Mouse (Mus musculus): Measurements from ENCODE around the gene Gpld1. TPM values are rescaled to one million over a fixed set of nuclear protein-coding genes. Genes with fewer than 3 reads are reported as not detected.

Gpld1 gene
- total and polyA plus RNA-seq, 3 experiments, result 0.01 to 0.22 TPM; not detected in 1

DNA sequence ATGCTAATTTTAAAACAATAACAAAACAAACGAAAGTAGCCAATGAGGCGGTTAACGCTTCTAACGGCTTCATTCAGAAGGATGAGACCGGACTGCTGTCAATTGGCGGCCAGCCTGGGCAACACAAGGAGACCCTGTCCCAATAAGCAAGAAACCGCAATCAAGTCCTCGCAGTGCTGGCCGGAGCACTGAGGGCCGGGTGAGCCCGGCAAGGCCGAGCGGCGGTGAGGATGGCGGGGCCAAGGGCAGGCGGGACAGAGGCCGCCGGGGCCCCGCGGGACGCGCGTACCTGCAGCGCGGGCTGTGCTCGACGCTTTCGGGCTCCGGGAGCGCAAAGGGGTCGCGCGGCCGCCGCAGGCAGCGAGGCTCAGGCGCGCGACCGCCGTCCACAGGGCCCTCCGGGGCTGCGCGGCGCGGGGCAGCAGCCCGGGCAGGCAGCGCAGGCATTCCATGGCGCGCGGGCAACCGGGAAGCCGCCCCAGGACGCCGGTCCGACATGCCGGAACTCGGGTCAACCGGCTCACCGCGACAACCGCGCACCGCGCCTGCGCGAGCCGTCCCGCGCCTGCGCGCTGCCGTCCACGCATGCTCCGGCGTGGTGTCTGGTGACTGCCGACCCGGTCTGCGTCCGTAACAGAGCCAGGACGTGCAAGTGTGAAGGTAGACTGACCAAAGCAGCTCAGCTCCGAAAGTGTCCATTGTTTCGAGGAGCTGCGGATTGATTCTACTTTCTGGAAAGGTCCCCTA, 77.0 kb downstream of the Gpld1 start, which contains the start of gene Mrs2:
TSS of gene Mrs2 (minus strand) at position 587 of the 747 bp plus-strand sequence.
- TF ChIP-seq GATA1 (IDR thresholded peaks at IDR 0.05; ENCODE audit: borderline replicate concordance, low read length), result no peak
- TF ChIP-seq GATA2 (IDR thresholded peaks at IDR 0.05; ENCODE audit: borderline replicate concordance, low read depth, low read length), result no peak
- no peak for TF ChIP-seq POLR2AphosphoS5 (IDR thresholded peaks at IDR 0.05; ENCODE audit: insufficient replicate concordance, low read depth, low read length)
- no peak for TF ChIP-seq CTCF (IDR thresholded peaks at IDR 0.05; ENCODE audit: low read depth, low read length)
- peak; percentile 68 for ATAC-seq (ENCODE audit: extremely low read depth, insufficient number of reproducible peaks, low FRiP score, poor library complexity, severe bottlenecking)
- no peaks in the 10 kb centered on the region for H3K9me3 ChIP-seq (replicated peaks)
- peaks cover 34% of the 10 kb centered on the region for H3K4me1 ChIP-seq (ENCODE audit: insufficient read depth, low read depth, low read length)
- H3K36me3 ChIP-seq (replicated peaks), result peaks cover 29% of the 10 kb centered on the region
- H3K4me3 ChIP-seq (ENCODE audit: low read depth, low read length), result peak within 1 kb of the TSS; percentile 91
- H3K27me3 ChIP-seq (ENCODE audit: insufficient read depth, low read length), result no peaks in the 10 kb centered on the region
- DNase-seq (ENCODE audit: low spot score), result peak; percentile 83

DNA sequence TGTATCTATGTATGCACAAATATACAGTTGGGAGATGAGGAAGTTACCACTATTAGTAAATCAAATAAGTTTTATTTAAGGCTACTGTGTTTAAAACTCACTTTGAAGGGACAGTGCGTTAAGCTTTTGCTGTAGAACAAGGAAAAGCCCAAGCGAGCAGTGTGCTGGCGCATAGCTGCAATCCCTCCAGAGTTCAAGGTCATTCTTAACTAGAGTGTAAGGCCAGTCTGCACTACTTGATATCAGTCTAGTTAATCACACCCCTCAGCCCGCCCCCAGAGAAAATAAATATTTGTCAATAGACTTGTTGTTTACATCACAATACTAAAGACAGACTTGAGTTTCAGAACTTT, 77.6 kb downstream of the Gpld1 start:
- DNase-seq (ENCODE audit: low spot score) (no peak), ATAC-seq (ENCODE audit: extremely low read depth, insufficient number of reproducible peaks, low FRiP score, poor library complexity, severe bottlenecking) (no peak)
- Histone ChIP-seq H3K9me3 (replicated peaks) (no peaks in the 10 kb centered on the region), H3K4me1 (ENCODE audit: insufficient read depth, low read depth, low read length) (peaks cover 34% of the 10 kb centered on the region), H3K4me3 (ENCODE audit: low read depth, low read length) (peak overlapping the region; percentile 91), H3K27me3 (ENCODE audit: insufficient read depth, low read length) (no peaks in the 10 kb centered on the region), H3K36me3 (replicated peaks) (peaks cover 29% of the 10 kb centered on the region)
- no peak for TF ChIP-seq TAL1 (conservative IDR thresholded peaks at IDR 0.05; ENCODE audit: low read depth, low read length)
- no peak for TF ChIP-seq POLR2AphosphoS5 (IDR thresholded peaks at IDR 0.05; ENCODE audit: insufficient replicate concordance, low read depth, low read length)
- no peak for TF ChIP-seq GATA1 (IDR thresholded peaks at IDR 0.05; ENCODE audit: borderline replicate concordance, low read length)
- TF ChIP-seq GATA2 (IDR thresholded peaks at IDR 0.05; ENCODE audit: borderline replicate concordance, low read depth, low read length), result no peak
- no peak for TF ChIP-seq CTCF (IDR thresholded peaks at IDR 0.05; ENCODE audit: low read depth, low read length)

DNA sequence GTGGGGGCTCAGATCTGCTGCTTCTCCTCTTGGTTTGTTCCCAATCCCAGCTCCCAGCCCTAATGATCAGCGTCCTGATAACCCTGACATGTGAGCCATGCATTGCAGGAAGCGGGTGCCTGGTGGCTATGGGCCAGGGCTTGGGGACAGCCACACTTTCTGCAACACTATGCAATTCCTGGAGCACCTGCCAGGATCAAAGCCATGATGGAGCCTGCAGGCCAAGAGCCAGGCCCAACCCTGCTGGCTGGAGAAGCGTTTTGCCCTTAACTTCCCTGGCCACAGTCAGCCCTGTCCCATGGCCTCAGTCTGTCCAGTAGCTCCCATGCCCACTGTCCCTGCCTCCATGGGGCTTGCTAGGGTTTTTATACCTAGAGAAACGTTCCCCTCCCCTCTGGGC, 79.4 kb downstream of the Gpld1 start:
- Histone ChIP-seq H3K4me3 (ENCODE audit: low read depth, low read length) (no peak overlapping the region), H3K27me3 (ENCODE audit: insufficient read depth, low read length) (peaks cover 3% of the 10 kb centered on the region; the same call in 1 of the 2 replicates), H3K9me3 (replicated peaks) (no peaks in the 10 kb centered on the region), H3K4me1 (ENCODE audit: insufficient read depth, low read depth, low read length) (peaks cover 27% of the 10 kb centered on the region), H3K36me3 (replicated peaks) (peaks cover 13% of the 10 kb centered on the region)
- ATAC-seq (ENCODE audit: extremely low read depth, insufficient number of reproducible peaks, low FRiP score, poor library complexity, severe bottlenecking) (no peak), DNase-seq (ENCODE audit: low spot score) (no peak)
- TF ChIP-seq TAL1 (conservative IDR thresholded peaks at IDR 0.05; ENCODE audit: low read depth, low read length) (no peak), GATA2 (IDR thresholded peaks at IDR 0.05; ENCODE audit: borderline replicate concordance, low read depth, low read length) (no peak), CTCF (IDR thresholded peaks at IDR 0.05; ENCODE audit: low read depth, low read length) (no peak), POLR2AphosphoS5 (IDR thresholded peaks at IDR 0.05; ENCODE audit: insufficient replicate concordance, low read depth, low read length) (no peak), GATA1 (IDR thresholded peaks at IDR 0.05; ENCODE audit: borderline replicate concordance, low read length) (no peak)

DNA sequence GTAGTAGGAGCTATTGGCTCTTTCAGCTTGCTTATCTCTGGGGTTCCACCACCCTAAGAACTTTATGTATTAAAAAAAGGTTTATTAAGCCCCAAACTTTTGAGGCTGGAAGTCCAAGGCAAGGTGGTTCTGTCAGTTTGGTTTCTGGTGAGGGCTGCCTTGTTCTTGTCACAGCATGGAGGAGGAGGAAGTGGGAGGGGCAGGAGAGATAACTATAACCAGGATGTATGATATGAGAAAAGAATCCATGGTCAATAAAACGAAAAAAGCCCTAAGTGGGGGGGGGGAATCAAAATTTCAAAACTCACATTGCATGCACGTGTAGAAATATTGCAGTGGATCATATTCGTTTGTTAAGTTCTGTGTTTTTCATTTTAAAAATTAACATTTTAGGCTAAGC, 80.2 kb downstream of the Gpld1 start:
- TF ChIP-seq TAL1 (conservative IDR thresholded peaks at IDR 0.05; ENCODE audit: low read depth, low read length) (no peak), GATA1 (IDR thresholded peaks at IDR 0.05; ENCODE audit: borderline replicate concordance, low read length) (no peak), GATA2 (IDR thresholded peaks at IDR 0.05; ENCODE audit: borderline replicate concordance, low read depth, low read length) (no peak), CTCF (IDR thresholded peaks at IDR 0.05; ENCODE audit: low read depth, low read length) (no peak), POLR2AphosphoS5 (IDR thresholded peaks at IDR 0.05; ENCODE audit: insufficient replicate concordance, low read depth, low read length) (no peak)
- Histone ChIP-seq H3K4me3 (ENCODE audit: low read depth, low read length) (no peak overlapping the region), H3K36me3 (replicated peaks) (peaks cover 5% of the 10 kb centered on the region), H3K4me1 (ENCODE audit: insufficient read depth, low read depth, low read length) (peaks cover 22% of the 10 kb centered on the region), H3K27me3 (ENCODE audit: insufficient read depth, low read length) (peaks cover 4% of the 10 kb centered on the region; the same call in 1 of the 2 replicates), H3K9me3 (replicated peaks) (no peaks in the 10 kb centered on the region)
- no peak for DNase-seq (ENCODE audit: low spot score)
- ATAC-seq (ENCODE audit: extremely low read depth, insufficient number of reproducible peaks, low FRiP score, poor library complexity, severe bottlenecking), result no peak

DNA sequence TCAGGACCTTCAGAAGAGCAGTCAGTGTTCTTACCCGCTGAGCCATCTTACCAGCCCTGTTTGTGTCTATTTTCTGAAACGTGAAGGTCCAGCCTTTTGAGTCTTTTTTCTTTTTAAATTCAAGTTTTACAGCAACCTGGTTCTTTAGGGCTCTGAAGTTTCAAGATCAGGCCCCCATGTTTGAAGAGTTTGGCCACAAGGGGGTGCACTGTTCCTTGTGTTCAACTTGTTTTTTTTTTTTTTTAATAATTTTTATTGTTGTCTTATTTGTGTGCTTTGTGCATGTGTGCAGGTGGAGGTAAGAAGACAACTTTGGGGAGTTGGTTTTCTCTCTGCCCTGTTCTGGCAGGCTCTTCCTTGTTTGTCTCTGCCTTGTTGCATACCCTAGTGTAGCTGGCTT, 81.7 kb downstream of the Gpld1 start:
- no peak overlapping the region for H3K4me3 ChIP-seq (ENCODE audit: low read depth, low read length)
- peaks cover 7% of the 10 kb centered on the region; the same call in 1 of the 2 replicates for H3K4me1 ChIP-seq (ENCODE audit: insufficient read depth, low read depth, low read length)
- no peak for TF ChIP-seq TAL1 (conservative IDR thresholded peaks at IDR 0.05; ENCODE audit: low read depth, low read length)
- no peak for TF ChIP-seq GATA1 (IDR thresholded peaks at IDR 0.05; ENCODE audit: borderline replicate concordance, low read length)
- TF ChIP-seq CTCF (IDR thresholded peaks at IDR 0.05; ENCODE audit: low read depth, low read length), result no peak
- no peak for TF ChIP-seq GATA2 (IDR thresholded peaks at IDR 0.05; ENCODE audit: borderline replicate concordance, low read depth, low read length)
- no peak for TF ChIP-seq POLR2AphosphoS5 (IDR thresholded peaks at IDR 0.05; ENCODE audit: insufficient replicate concordance, low read depth, low read length)
- H3K9me3 ChIP-seq (replicated peaks), result no peaks in the 10 kb centered on the region
- H3K27me3 ChIP-seq (ENCODE audit: insufficient read depth, low read length), result peaks cover 4% of the 10 kb centered on the region; the same call in 1 of the 2 replicates
- H3K36me3 ChIP-seq (replicated peaks), result no peaks in the 10 kb centered on the region
- ATAC-seq (ENCODE audit: extremely low read depth, insufficient number of reproducible peaks, low FRiP score, poor library complexity, severe bottlenecking) (no peak), DNase-seq (ENCODE audit: low spot score) (no peak)

DNA sequence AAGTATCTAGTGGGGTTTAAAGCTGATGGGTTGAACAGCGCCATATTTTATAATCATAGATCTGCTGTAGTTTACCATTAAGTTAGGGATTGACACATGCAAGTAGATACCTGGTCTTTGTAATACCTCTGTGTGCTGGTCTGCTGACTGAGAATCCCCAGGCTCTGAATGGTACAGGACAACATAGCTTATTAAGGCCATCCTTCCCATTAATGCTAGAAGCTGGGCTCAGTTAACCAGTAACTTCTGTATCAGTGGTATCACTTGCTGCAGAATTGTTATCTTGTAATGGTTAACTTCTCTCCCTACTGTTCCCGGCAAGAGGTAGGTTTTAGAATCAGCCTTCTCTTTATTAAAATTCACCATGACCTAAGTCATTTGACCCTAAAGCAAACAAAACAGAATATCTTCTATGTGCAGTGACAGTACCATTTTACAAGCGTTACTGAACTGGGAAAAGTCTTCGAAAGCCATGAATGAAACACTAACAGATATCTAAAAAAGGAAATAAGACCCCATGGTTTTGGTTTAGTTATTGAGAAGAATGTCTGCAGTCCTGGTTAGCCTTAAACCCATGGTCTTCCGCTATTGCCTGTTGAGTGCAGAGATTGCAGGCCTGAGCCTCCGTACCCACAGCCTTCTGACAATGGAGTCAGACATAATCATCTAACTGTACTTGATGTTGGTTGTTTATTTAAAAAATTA, 83.6 kb downstream of the Gpld1 start:
- Histone ChIP-seq H3K4me3 (ENCODE audit: low read depth, low read length) (no peak overlapping the region), H3K4me1 (ENCODE audit: insufficient read depth, low read depth, low read length) (peaks cover 2% of the 10 kb centered on the region; the same call in 1 of the 2 replicates), H3K27me3 (ENCODE audit: insufficient read depth, low read length) (peaks cover 4% of the 10 kb centered on the region; the same call in 1 of the 2 replicates), H3K36me3 (replicated peaks) (no peaks in the 10 kb centered on the region), H3K9me3 (replicated peaks) (no peaks in the 10 kb centered on the region)
- TF ChIP-seq GATA1 (IDR thresholded peaks at IDR 0.05; ENCODE audit: borderline replicate concordance, low read length), result no peak
- no peak for TF ChIP-seq CTCF (IDR thresholded peaks at IDR 0.05; ENCODE audit: low read depth, low read length)
- no peak for TF ChIP-seq POLR2AphosphoS5 (IDR thresholded peaks at IDR 0.05; ENCODE audit: insufficient replicate concordance, low read depth, low read length)
- TF ChIP-seq GATA2 (IDR thresholded peaks at IDR 0.05; ENCODE audit: borderline replicate concordance, low read depth, low read length), result no peak
- no peak for TF ChIP-seq TAL1 (conservative IDR thresholded peaks at IDR 0.05; ENCODE audit: low read depth, low read length)
- ATAC-seq (ENCODE audit: extremely low read depth, insufficient number of reproducible peaks, low FRiP score, poor library complexity, severe bottlenecking) (no peak), DNase-seq (ENCODE audit: low spot score) (no peak)

Measured in G1E (cell line).